Mouse (Mus musculus): Measurements from ENCODE around the gene Ifnar1. TPM values are rescaled to one million over a fixed set of nuclear protein-coding genes. Genes with fewer than 3 reads are reported as not detected.
A peak's percentile ranks its signal among the peaks of the same experiment; 100 is the strongest.

Gene Ifnar1
- polyA plus RNA-seq, 1 experiment from 2014 or later, result 19.2 TPM

DNA sequence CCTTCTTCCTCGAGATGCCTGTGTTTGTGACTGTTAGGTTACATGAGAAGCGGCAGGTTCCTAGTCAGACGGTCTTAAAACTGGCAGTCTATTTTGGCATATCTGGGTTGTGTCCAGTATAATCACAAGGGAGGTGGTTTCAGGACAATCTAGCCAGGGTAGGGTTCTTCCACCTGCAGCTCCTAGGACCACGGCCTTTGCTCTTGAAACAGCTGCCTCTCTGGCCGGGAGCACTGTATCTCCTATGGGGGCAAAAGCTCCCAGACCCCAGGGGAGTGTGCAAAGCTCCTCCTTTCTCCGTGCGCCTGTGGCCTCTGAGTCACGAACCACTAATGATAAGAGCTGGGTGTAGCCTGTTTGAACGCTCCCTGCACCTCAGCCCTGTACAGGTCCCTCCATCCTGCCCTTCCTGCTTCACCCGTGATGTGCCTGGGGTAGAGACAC is 66.1 kb downstream of the Ifnar1 start:
- DNase-seq (ENCODE audit: low spot score), result peak; percentile 84
- Histone ChIP-seq H3K4me1 (replicated peaks; ENCODE audit: control insufficient read depth, insufficient read depth) (peaks cover 7% of the 10 kb centered on the region), H3K27me3 (ENCODE audit: control insufficient read depth, insufficient read depth, low read length) (no peaks in the 10 kb centered on the region), H3K4me2 (replicated peaks; ENCODE audit: low read depth) (0 out of 2 replicates have a peak overlapping the region, but pooled peaks have one; percentile 8), H3K27ac (replicated peaks) (peak overlapping the region; percentile 81), H3K36me3 (ENCODE audit: control insufficient read depth, insufficient read depth, low read length) (no peaks in the 10 kb centered on the region), H3K4me3 (ENCODE audit: low read depth, low read length) (no peak overlapping the region), H3K9ac (ENCODE audit: low read length) (0 out of 2 replicates have a peak overlapping the region, but pooled peaks have one; percentile 27), H3K9me3 (ENCODE audit: control insufficient read depth, low read length) (no peaks in the 10 kb centered on the region)
- WGBS, result 53% methylated on average over 10 of the region's 10 CpGs
- ATAC-seq (ENCODE audit: low FRiP score, low TSS enrichment), result peak; percentile 89
- no peak for TF ChIP-seq EP300 (optimal IDR thresholded peaks at IDR 0.05)
- TF ChIP-seq CTCF (IDR thresholded peaks at IDR 0.05; ENCODE audit: low read depth), result no peak

DNA sequence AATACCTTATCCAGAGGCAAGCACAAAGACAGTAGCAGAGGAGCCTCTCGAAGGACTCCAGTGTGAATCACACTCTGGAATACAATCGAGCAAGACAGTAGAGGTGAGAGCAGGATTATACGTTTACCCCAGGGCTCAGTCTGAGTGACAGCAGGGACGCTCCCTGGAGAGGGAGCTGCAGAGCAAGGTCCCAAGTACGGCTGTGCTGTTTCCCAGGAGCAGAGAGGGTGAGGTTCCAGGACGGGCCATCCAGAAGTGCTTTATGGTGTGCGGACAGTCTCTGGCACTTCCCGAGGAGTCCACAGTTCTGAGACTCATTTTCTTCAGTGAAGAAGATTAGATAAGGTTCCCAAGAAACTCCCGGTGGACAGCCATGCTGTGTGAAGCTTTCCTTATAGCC is 67.0 kb downstream of the Ifnar1 start:
- H3K27ac ChIP-seq (replicated peaks), result peak overlapping the region; percentile 35
- no peak for ATAC-seq (ENCODE audit: low FRiP score, low TSS enrichment)

DNA sequence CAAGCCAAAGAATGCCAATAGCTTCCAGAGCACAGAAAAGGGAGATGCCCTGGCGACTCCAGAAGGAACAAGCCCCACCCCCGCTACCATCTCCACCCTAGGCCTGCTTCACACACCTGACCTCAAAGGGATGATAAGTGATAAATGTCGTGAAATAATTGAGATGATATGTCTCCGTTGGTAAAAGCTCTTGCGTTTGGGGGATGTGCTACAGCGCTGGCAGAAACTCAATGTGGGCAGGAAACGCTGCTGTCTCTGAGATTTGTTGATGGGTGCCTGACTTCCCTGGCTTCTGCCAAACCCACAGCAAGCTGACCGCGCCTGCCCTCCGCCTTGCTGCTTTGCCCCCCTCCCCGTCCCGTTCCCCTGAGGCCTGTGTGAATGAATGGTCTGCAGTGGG is 68.6 kb downstream of the Ifnar1 start:
- WGBS, result 42% methylated on average over 11 of the region's 12 CpGs
- Histone ChIP-seq H3K4me1 (replicated peaks; ENCODE audit: control insufficient read depth, insufficient read depth) (peaks cover 2% of the 10 kb centered on the region), H3K27ac (replicated peaks) (no peak overlapping the region), H3K4me3 (ENCODE audit: low read depth, low read length) (no peak overlapping the region), H3K4me2 (replicated peaks; ENCODE audit: low read depth) (no peak overlapping the region), H3K9me3 (ENCODE audit: control insufficient read depth, low read length) (no peaks in the 10 kb centered on the region), H3K9ac (ENCODE audit: low read length) (no peak overlapping the region), H3K27me3 (ENCODE audit: control insufficient read depth, insufficient read depth, low read length) (no peaks in the 10 kb centered on the region), H3K36me3 (ENCODE audit: control insufficient read depth, insufficient read depth, low read length) (peaks cover 2% of the 10 kb centered on the region; the same call in 1 of the 2 replicates)
- no peak for ATAC-seq (ENCODE audit: low FRiP score, low TSS enrichment)
- TF ChIP-seq EP300 (optimal IDR thresholded peaks at IDR 0.05), result no peak
- TF ChIP-seq CTCF (IDR thresholded peaks at IDR 0.05; ENCODE audit: low read depth), result no peak
- no peak for DNase-seq (ENCODE audit: low spot score)

More for the DNA sequence above, 67.0 kb downstream of the Ifnar1 start:
- TF ChIP-seq CTCF (IDR thresholded peaks at IDR 0.05; ENCODE audit: low read depth), result peak; percentile 39
- no peak for TF ChIP-seq EP300 (optimal IDR thresholded peaks at IDR 0.05)
- no peaks in the 10 kb centered on the region; the same call in 1 of the 2 replicates for H3K36me3 ChIP-seq (ENCODE audit: control insufficient read depth, insufficient read depth, low read length)
- peak; percentile 44 for DNase-seq (ENCODE audit: low spot score)
- no peak overlapping the region for H3K4me2 ChIP-seq (replicated peaks; ENCODE audit: low read depth)
- no peaks in the 10 kb centered on the region for H3K27me3 ChIP-seq (ENCODE audit: control insufficient read depth, insufficient read depth, low read length)
- H3K4me3 ChIP-seq (ENCODE audit: low read depth, low read length), result no peak overlapping the region
- 61% methylated on average over 9 of the region's 9 CpGs for WGBS
- H3K4me1 ChIP-seq (replicated peaks; ENCODE audit: control insufficient read depth, insufficient read depth), result peaks cover 7% of the 10 kb centered on the region
- H3K9me3 ChIP-seq (ENCODE audit: control insufficient read depth, low read length), result no peaks in the 10 kb centered on the region
- H3K9ac ChIP-seq (ENCODE audit: low read length), result no peak overlapping the region

DNA sequence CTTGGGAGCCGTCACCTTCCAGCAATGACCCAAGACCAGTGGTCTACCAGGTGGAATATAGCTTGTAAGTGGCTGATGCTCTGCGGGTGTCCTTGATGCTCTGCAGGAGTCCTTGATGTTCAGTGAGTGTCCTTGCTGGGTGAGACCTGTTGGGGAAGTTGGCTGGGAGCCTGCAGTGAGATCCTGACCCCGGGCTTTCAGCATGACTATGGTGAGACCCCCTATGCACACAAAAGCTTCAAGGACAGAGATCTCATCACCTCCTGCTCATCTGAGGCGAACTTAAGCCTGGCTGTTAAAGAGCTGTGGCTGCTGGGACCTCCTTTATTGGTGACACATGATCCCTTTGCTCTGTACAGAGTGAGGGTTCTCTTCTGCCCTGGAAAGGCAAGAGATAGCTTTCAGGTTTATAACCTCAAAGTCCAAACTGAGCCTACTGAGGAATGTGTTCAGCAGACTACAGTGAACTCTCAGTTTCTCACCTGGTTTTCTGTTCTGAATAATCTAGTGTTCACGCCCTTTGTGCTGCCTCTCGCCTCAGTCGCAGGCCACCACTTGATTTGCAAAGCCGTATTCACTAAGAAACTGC is 70.1 kb downstream of the Ifnar1 start:
- no peaks in the 10 kb centered on the region for H3K4me1 ChIP-seq (replicated peaks; ENCODE audit: control insufficient read depth, insufficient read depth)
- no peaks in the 10 kb centered on the region for H3K9me3 ChIP-seq (ENCODE audit: control insufficient read depth, low read length)
- 89% methylated on average over 8 of the region's 8 CpGs for WGBS
- no peak for ATAC-seq (ENCODE audit: low FRiP score, low TSS enrichment)
- H3K9ac ChIP-seq (ENCODE audit: low read length), result no peak overlapping the region
- H3K27me3 ChIP-seq (ENCODE audit: control insufficient read depth, insufficient read depth, low read length), result no peaks in the 10 kb centered on the region
- no peak for DNase-seq (ENCODE audit: low spot score)
- no peak overlapping the region for H3K27ac ChIP-seq (replicated peaks)
- peaks cover 2% of the 10 kb centered on the region; the same call in 1 of the 2 replicates for H3K36me3 ChIP-seq (ENCODE audit: control insufficient read depth, insufficient read depth, low read length)
- no peak overlapping the region for H3K4me2 ChIP-seq (replicated peaks; ENCODE audit: low read depth)
- no peak overlapping the region for H3K4me3 ChIP-seq (ENCODE audit: low read depth, low read length)
- TF ChIP-seq CTCF (IDR thresholded peaks at IDR 0.05; ENCODE audit: low read depth) (no peak), EP300 (optimal IDR thresholded peaks at IDR 0.05) (no peak)

DNA sequence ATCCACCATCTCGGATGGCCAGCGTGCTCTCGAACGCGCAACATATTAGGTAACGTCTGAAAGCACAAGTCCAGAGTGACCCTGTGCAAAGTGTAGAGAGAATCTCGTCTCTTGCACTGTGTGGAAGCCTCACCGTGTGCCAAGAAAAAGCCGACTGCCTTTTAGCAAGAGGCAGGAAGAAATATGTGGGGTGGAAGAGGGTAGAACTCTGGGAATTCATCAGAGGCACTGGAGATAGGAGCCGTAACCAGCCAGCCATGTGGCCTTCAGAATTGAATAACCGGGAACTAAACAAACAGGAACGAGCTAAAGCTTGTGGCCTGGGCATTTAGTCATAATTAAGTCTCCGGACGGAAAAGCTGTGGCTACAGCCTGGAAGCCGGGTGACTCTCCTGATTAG is 71.6 kb downstream of the Ifnar1 start:
- TF ChIP-seq CTCF (IDR thresholded peaks at IDR 0.05; ENCODE audit: low read depth) (no peak), EP300 (optimal IDR thresholded peaks at IDR 0.05) (no peak)
- no peak for ATAC-seq (ENCODE audit: low FRiP score, low TSS enrichment)

More for the DNA sequence above, 71.6 kb downstream of the Ifnar1 start:
- Histone ChIP-seq H3K9me3 (ENCODE audit: control insufficient read depth, low read length) (no peaks in the 10 kb centered on the region), H3K4me1 (replicated peaks; ENCODE audit: control insufficient read depth, insufficient read depth) (no peaks in the 10 kb centered on the region), H3K4me2 (replicated peaks; ENCODE audit: low read depth) (no peak overlapping the region), H3K9ac (ENCODE audit: low read length) (no peak overlapping the region), H3K27ac (replicated peaks) (no peak overlapping the region), H3K36me3 (ENCODE audit: control insufficient read depth, insufficient read depth, low read length) (peaks cover 4% of the 10 kb centered on the region; the same call in 1 of the 2 replicates), H3K27me3 (ENCODE audit: control insufficient read depth, insufficient read depth, low read length) (no peaks in the 10 kb centered on the region), H3K4me3 (ENCODE audit: low read depth, low read length) (no peak overlapping the region)
- no peak for DNase-seq (ENCODE audit: low spot score)
- 69% methylated on average over 15 of the region's 15 CpGs for WGBS

Small RNAs within 50 kb of the gene (microRNA-seq; reads per million reads assigned to microRNA genes)
- not detected for gene Mir6367

Other genes with a start within 250 kb of the Ifnar1 start
- gene Olig1, start 215.5 kb upstream of the Ifnar1 start, polyA plus RNA-seq (2015; fragmentation: Nextera tagmentation; extraction: Ambion mirVana), result 0.04 and 0.06 TPM in 2 replicates
- gene Ifnar2, start 112.5 kb upstream of the Ifnar1 start, polyA plus RNA-seq (2015; fragmentation: Nextera tagmentation; extraction: Ambion mirVana), result 29.4 and 33.4 TPM in 2 replicates
- gene Gm21970, start 93.5 kb upstream of the Ifnar1 start, polyA plus RNA-seq (2015; fragmentation: Nextera tagmentation; extraction: Ambion mirVana), result not detected in 2 replicates
- 52.3 and 55.4 TPM in 2 replicates for gene Il10rb, start 79.1 kb upstream of the Ifnar1 start, polyA plus RNA-seq (2015; fragmentation: Nextera tagmentation; extraction: Ambion mirVana)
- 54.9 and 57.8 TPM in 2 replicates for gene Ifngr2, start 61.8 kb downstream of the Ifnar1 start, polyA plus RNA-seq (2015; fragmentation: Nextera tagmentation; extraction: Ambion mirVana)
- 60.8 and 64.6 TPM in 2 replicates for gene Tmem50b, start 112.6 kb downstream of the Ifnar1 start, polyA plus RNA-seq (2015; fragmentation: Nextera tagmentation; extraction: Ambion mirVana)
- 1.1 and 1.4 TPM in 2 replicates for gene Dnajc28, start 133.8 kb downstream of the Ifnar1 start, polyA plus RNA-seq (2015; fragmentation: Nextera tagmentation; extraction: Ambion mirVana)
- gene Gart, start 161.7 kb downstream of the Ifnar1 start, polyA plus RNA-seq (2015; fragmentation: Nextera tagmentation; extraction: Ambion mirVana), result 35.7 and 36.4 TPM in 2 replicates
- 62.3 and 65.8 TPM in 2 replicates for gene Son, start 162.3 kb downstream of the Ifnar1 start, polyA plus RNA-seq (2015; fragmentation: Nextera tagmentation; extraction: Ambion mirVana)
- gene Donson, start 203.5 kb downstream of the Ifnar1 start, polyA plus RNA-seq (2015; fragmentation: Nextera tagmentation; extraction: Ambion mirVana), result 5.4 TPM in 2 replicates
- gene Cryzl1, start 243.7 kb downstream of the Ifnar1 start, polyA plus RNA-seq (2015; fragmentation: Nextera tagmentation; extraction: Ambion mirVana), result 45.2 and 45.3 TPM in 2 replicates
- gene Itsn1, start 244.0 kb downstream of the Ifnar1 start, polyA plus RNA-seq (2015; fragmentation: Nextera tagmentation; extraction: Ambion mirVana), result 7.8 and 8.7 TPM in 2 replicates